Mouse (Mus musculus): ENCODE data around the gene Plxnb1.

DNA sequence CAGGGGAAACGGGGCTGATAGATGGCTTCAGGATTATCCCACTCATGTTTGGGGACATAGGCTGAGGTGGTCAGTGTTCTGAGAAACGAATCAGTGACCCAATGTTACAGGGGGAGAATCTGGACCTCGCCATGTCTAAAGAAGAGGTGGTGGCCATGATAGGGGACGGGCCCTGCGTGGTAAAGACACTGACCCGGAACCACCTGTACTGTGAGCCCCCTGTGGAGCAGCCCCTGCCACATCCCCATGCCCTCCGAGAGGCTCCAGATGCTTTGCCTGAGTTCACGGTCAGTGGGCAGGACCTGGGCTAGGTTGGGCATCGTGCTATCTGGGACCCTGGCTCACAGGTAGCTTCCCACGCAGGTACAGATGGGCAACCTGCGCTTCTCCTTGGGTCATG, 15.1 kb downstream of the Plxnb1 start:
- TF ChIP-seq CTCF (IDR thresholded peaks at IDR 0.05; ENCODE audit: extremely low read depth, insufficient read depth, low read length) (no peak), POLR2A (IDR thresholded peaks at IDR 0.05; ENCODE audit: extremely low read depth, insufficient read depth, low read length) (no peak)

All from cortical plate, adult 2 months (tissue).